ENCODE assay signal across 21 mouse cellular contexts in genomic region chr13:13530913-13531312, GRCm38 (mm10). TPM values are rescaled to one million over a fixed set of nuclear protein-coding genes. Genes with fewer than 3 reads are reported as not detected.
A peak's percentile ranks its signal among the peaks of the same experiment; 100 is the strongest.
DNase-seq lines count a peak whose midpoint lies in the region; ATAC-seq and TF ChIP-seq lines count a peak whose summit lies in the region.
"Had no signal": no experiment of that assay in that cellular context is flagged by ENCODE, and none has a peak within 500 bp of the region (broad histone marks: within the 10 kb centered on the region; RNA-seq: fewer than 3 reads in every experiment).

No protein-coding gene starts in this region.

- no peaks in the 10 kb centered on the region for H3K36me3 ChIP-seq in heart, embryonic 16.5 days (ENCODE audit: control insufficient read depth, insufficient read depth)
- H3K36me3 ChIP-seq in thymus, adult 2 months (ENCODE audit: control insufficient read depth, insufficient read depth, low read length) = no peaks in the 10 kb centered on the region
- H3K36me3 ChIP-seq in liver, postnatal 0 days (replicated peaks; ENCODE audit: insufficient read depth, low read length) = no peaks in the 10 kb centered on the region
- H3K36me3 ChIP-seq: G1E; heart, embryonic 12.5 days; hindbrain, embryonic 12.5 days; midbrain, embryonic 15.5 days had no signal

- TF ChIP-seq POLR2A in thymus, adult 2 months (IDR thresholded peaks at IDR 0.05; ENCODE audit: control insufficient read depth, extremely low read depth, insufficient read depth, low read length, poor library complexity) = no peak

- H3K9ac ChIP-seq in heart, embryonic 16.5 days (ENCODE audit: low read length) = no peak overlapping the region
- no peak overlapping the region for H3K9ac ChIP-seq in liver, postnatal 0 days (replicated peaks)
- H3K9ac ChIP-seq: forebrain, postnatal 0 days; heart, embryonic 12.5 days; hindbrain, embryonic 12.5 days; liver, embryonic 14.5 days; midbrain, embryonic 15.5 days had no signal

- TF ChIP-seq EP300 in liver, postnatal 0 days (IDR thresholded peaks at IDR 0.05; ENCODE audit: low read depth) = no peak

- H3K4me3 ChIP-seq in heart, embryonic 16.5 days (ENCODE audit: low read length) = no peak overlapping the region
- no peak overlapping the region for H3K4me3 ChIP-seq in thymus, adult 2 months (ENCODE audit: control insufficient read depth, insufficient read depth, low read length)
- H3K4me3 ChIP-seq in liver, postnatal 0 days (ENCODE audit: low read depth, low read length) = no peak overlapping the region
- H3K4me3 ChIP-seq: heart, embryonic 12.5 days; hindbrain, embryonic 12.5 days; midbrain, embryonic 15.5 days had no signal

- no peak for DNase-seq in heart, postnatal 14 days
- DNase-seq in CD4-positive, CD25-positive, alpha-beta regulatory T cell, adult 2 months (ENCODE audit: low read depth, low spot score) = peak; percentile 45
- peak; percentile 40 for DNase-seq in brain, adult 2 months (ENCODE audit: low read depth, low spot score)
- peak; percentile 60 for DNase-seq in thymus, adult 2 months
- DNase-seq in liver, postnatal 0 days = no peak
- DNase-seq in cerebellum, adult 11-12 months = no peak
- no peak for DNase-seq in cerebellum, adult 11 months
- DNase-seq: adrenal gland, postnatal 14 days; cerebellum, postnatal 10 days; forebrain, postnatal 0 days; gastrocnemius, postnatal 14 days; kidney, postnatal 25 days; lung, postnatal 4 days; right cerebral cortex, postnatal 25 days had no signal

- peaks cover 15% of the 10 kb centered on the region for H3K4me1 ChIP-seq in heart, embryonic 16.5 days (ENCODE audit: control insufficient read depth, insufficient read depth, low read length)
- peaks cover 45% of the 10 kb centered on the region for H3K4me1 ChIP-seq in thymus, adult 2 months (replicated peaks; ENCODE audit: control insufficient read depth, insufficient read depth, low read length)
- H3K4me1 ChIP-seq in liver, postnatal 0 days (ENCODE audit: insufficient read depth) = peaks cover 6% of the 10 kb centered on the region; the same call in 1 of the 2 replicates
- H3K4me1 ChIP-seq: hindbrain, embryonic 12.5 days; midbrain, embryonic 15.5 days had no signal

- intact Hi-C loops in heart, postnatal 14 days (cut with DNase I) = loop anchor here (5.0 kb wide), 1 partner anchor 41 kb away; no protein-coding TSS in a partner anchor

- no peaks in the 10 kb centered on the region for H3K27me3 ChIP-seq in heart, embryonic 16.5 days (ENCODE audit: control insufficient read depth, insufficient read depth, low read length)
- H3K27me3 ChIP-seq in thymus, adult 2 months (ENCODE audit: control insufficient read depth, insufficient read depth, low read length) = no peaks in the 10 kb centered on the region
- no peaks in the 10 kb centered on the region for H3K27me3 ChIP-seq in liver, postnatal 0 days (ENCODE audit: insufficient read depth, low read length)
- H3K27me3 ChIP-seq: heart, embryonic 12.5 days; hindbrain, embryonic 12.5 days; midbrain, embryonic 15.5 days had no signal

- ATAC-seq in heart, embryonic 16.5 days (replicated peaks; ENCODE audit: extremely low read depth, insufficient read depth, low FRiP score) = 0 out of 2 replicates have a peak, but pooled peaks have one; percentile 18
- no peak for ATAC-seq in liver, postnatal 0 days
- ATAC-seq: forebrain, postnatal 0 days; intestine, embryonic 16.5 days; midbrain, embryonic 15.5 days had no signal

- TF ChIP-seq CTCF in thymus, adult 2 months (IDR thresholded peaks at IDR 0.05; ENCODE audit: borderline replicate concordance, control insufficient read depth, extremely low read depth, insufficient read depth, low read length, poor library complexity) = no peak
- TF ChIP-seq CTCF in liver, postnatal 0 days (IDR thresholded peaks at IDR 0.05; ENCODE audit: low read depth) = no peak

- WGBS in heart, embryonic 16.5 days = 62% methylated on average over 4 of the region's 4 CpGs
- 48% methylated on average over 4 of the region's 4 CpGs for WGBS in thymus, adult 2 months
- 70% methylated on average over 4 of the region's 4 CpGs for WGBS in liver, postnatal 0 days (ENCODE audit: insufficient replicate concordance)

- H3K4me2 ChIP-seq in heart, embryonic 16.5 days (ENCODE audit: low read depth, low read length) = no peak overlapping the region
- H3K4me2 ChIP-seq in liver, postnatal 0 days (ENCODE audit: low read depth, low read length) = no peak overlapping the region
- H3K4me2 ChIP-seq: heart, embryonic 12.5 days; hindbrain, embryonic 12.5 days; midbrain, embryonic 15.5 days had no signal

- peak overlapping the region; percentile 41; the same call in 1 of the 2 replicates for H3K27ac ChIP-seq in heart, embryonic 16.5 days (ENCODE audit: low read length)
- peak overlapping the region; percentile 78 for H3K27ac ChIP-seq in thymus, adult 2 months (ENCODE audit: control insufficient read depth, insufficient read depth, low read length)
- H3K27ac ChIP-seq in liver, postnatal 0 days (ENCODE audit: low read depth) = no peak overlapping the region
- H3K27ac ChIP-seq: hindbrain, embryonic 12.5 days; liver, embryonic 14.5 days; midbrain, embryonic 15.5 days had no signal

- no peaks in the 10 kb centered on the region for H3K9me3 ChIP-seq in heart, embryonic 16.5 days (replicated peaks; ENCODE audit: control insufficient read depth, low read length)
- no peaks in the 10 kb centered on the region for H3K9me3 ChIP-seq in liver, postnatal 0 days (ENCODE audit: low read length)
- H3K9me3 ChIP-seq: G1E; heart, embryonic 12.5 days; hindbrain, embryonic 12.5 days; midbrain, embryonic 15.5 days had no signal

RNA-seq across cellular contexts. Expression of gene Lyst, which starts 59.3 kb away (rescaled TPM):
- polyA plus RNA-seq in heart, embryonic 16.5 days (2015; fragmentation: Nextera tagmentation; extraction: Ambion mirVana) = 3.2 TPM in 2 replicates
- 10 to 100 TPM in 1 of 2 experiments, 1 to 10 TPM in 1; 9.6 to 13.3 TPM for total RNA-seq in heart, postnatal 14 days (2021)
- 28.2 and 31.1 TPM in 2 replicates for polyA plus RNA-seq in thymus, adult 2 months (2012; rRNA removed)
- 3.1 and 5.6 TPM in 2 replicates for polyA plus RNA-seq in liver, postnatal 0 days (2015; fragmentation: Nextera tagmentation; extraction: Ambion mirVana)

Comparison
In these comparisons a context has a peak if more than half of its experiments do, and no peak if none do; other contexts are left out.
1. DNase-seq: peak in CD4-positive, CD25-positive, alpha-beta regulatory T cell, adult 2 months (single experiment), brain, adult 2 months (single experiment) and thymus, adult 2 months (single experiment); none in heart, postnatal 14 days (0 of 2), liver, postnatal 0 days (single experiment), cerebellum, adult 11-12 months (single experiment) and cerebellum, adult 11 months (single experiment).